Mouse (Mus musculus): ENCODE measurements around the gene Ccdc88b. TPM values are rescaled to one million over a fixed set of nuclear protein-coding genes. Genes with fewer than 3 reads are reported as not detected.

The Ccdc88b gene
- polyA plus RNA-seq, 1 experiment from 2014 or later = 1.9 TPM

DNA sequence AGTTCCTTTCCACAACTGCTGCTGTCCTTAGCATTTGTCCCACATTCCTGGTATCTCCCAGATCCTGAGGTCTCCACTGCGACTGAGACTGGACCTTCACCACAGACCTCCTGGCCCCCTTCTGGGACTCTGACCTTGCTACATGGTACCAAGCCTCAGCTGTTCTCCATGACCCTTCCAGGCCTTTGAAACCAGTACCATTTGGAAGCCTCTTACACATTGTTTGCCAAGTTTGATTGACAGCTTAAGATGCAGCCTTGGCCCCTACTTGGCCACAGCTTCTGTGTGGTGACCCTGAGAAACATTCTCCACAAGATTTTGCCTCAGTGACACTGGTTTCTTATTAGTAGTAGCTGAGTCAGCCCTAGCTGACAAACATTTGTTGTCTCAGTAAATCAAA, 15.7 kb downstream of the Ccdc88b start:
- 43% methylated on average over 1 of the region's 1 CpGs for WGBS (ENCODE audit: insufficient replicate concordance)
- Histone ChIP-seq H3K4me3 (replicated peaks) (no peak overlapping the region), H3K4me2 (no peak overlapping the region), H3K4me1 (replicated peaks) (peaks cover 24% of the 10 kb centered on the region), H3K36me3 (0 out of 2 replicates have a peak, but pooled peaks cover 2% of the 10 kb centered on the region), H3K27ac (no peak overlapping the region), H3K27me3 (peaks cover 59% of the 10 kb centered on the region), H3K9ac (no peak overlapping the region), H3K9me3 (replicated peaks) (no peaks in the 10 kb centered on the region)
- DNase-seq (no peak), ATAC-seq (ENCODE audit: low read depth) (no peak)

DNA sequence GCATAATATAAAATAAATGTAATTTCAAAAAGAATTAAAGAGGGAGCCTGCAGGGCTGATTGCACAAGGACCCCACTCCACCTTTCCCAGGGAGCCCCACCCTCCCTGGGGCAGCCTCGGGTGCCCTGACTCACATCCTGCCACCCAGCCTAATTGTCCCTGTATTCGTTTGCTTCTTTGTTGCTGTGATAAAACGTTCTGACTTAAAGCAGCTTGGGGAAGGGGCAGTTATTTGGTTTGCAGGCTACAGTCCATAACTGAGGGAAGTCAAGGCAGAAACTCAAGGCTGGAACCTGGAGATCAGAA, 16.8 kb downstream of the Ccdc88b start:
- no peak overlapping the region for H3K9ac ChIP-seq
- peak overlapping the region; percentile 95; the same call in 1 of the 2 replicates for H3K4me2 ChIP-seq
- 0 out of 2 replicates have a peak overlapping the region, but pooled peaks have one; percentile 68 for H3K4me3 ChIP-seq (replicated peaks)
- no peaks in the 10 kb centered on the region for H3K9me3 ChIP-seq (replicated peaks)
- H3K4me1 ChIP-seq (replicated peaks) = peaks cover 24% of the 10 kb centered on the region
- peaks cover 54% of the 10 kb centered on the region for H3K27me3 ChIP-seq
- ATAC-seq (ENCODE audit: low read depth) (no peak), DNase-seq (no peak)
- 6% methylated on average over 3 of the region's 3 CpGs for WGBS (ENCODE audit: insufficient replicate concordance)
- 0 out of 2 replicates have a peak, but pooled peaks cover 5% of the 10 kb centered on the region for H3K36me3 ChIP-seq
- H3K27ac ChIP-seq = no peak overlapping the region

DNA sequence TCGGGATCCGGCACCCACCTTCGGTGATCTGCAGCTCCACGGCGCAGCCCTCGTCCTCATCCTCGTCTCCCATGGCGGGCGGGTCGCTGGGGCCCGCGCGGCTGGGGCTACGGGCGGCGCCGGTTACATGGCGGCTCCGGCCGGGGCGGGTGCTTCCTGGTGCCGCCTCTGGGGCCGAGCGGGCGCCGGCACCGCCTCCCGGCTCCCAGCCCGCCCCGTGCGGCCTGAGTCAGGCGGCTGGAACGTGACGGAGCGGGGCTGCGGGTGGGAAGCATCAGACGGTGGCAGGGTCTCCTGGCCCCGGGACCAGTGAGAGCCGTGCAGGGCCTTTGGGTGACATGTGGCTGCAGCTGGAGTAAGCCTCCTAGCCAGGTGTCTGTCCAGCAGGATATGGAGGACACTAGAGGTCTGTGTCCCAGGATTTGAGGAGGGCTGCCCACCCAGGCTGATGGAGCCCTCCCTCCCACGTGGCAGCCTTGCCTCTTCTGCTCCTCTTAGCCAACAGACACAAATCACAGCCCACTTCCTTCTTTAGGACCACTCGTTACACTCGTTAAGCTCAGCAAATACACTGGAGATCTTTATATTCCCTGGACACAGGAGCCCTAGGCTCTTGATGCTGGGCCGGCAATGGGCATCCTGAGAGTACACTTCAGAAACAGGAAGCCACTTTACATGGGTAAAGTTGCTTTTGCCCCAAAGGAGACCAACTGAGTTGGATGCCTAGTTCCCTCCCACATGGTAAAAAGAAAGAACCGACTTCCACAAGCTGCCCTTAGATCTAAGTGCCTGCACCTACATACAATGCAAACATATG, 17.3 kb downstream of the Ccdc88b start, which contains the start of gene Rps6ka4:
Gene Rps6ka4, minus strand, starts transcription at position 162 of the 817 bp plus-strand sequence.
- peak; percentile 30 for DNase-seq

DNA sequence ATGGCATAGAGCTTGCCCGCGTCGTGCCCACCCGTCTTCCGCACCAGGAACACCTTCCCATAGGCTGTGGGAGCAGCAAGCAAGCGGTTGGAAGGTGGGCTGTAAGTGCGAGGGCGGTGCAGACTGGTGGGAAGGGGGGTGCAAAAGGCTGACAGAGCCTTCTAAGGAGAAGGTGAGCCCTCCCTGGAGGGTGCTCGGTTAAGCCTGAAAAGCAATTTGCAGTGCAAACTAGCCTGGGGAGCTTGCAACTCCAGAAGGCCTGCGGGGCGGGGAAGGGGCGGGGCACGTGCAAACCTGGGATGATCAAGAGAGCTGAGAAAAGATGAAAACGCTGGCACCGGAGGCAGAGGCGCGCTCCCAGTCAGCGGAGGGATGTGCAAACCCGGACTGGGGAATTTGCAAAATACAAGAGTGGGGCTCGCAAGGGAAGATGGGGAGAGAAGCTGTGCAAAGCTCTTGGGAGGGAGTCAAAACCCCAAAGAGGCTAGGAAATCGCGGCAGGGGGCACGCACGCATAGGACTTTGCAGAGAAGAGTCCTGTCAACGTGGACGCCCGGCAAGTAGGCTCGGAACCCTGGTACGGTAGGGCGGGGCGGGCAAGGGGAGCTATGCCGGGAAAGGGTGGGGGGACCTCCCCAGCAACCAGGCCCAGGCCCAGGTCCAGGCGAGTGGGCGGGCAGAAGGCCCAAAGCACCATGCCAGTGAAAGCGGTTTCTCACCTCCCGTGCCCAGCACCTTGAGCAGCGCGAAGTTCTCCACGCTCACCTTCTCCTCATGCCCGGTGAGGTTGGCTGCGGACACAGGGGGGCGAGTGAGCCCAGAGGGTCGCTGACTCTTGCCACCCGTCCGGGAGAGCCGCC, 18.2 kb downstream of the Ccdc88b start:
- Histone ChIP-seq H3K9ac (peak overlapping the region; percentile 76), H3K9me3 (replicated peaks) (no peaks in the 10 kb centered on the region), H3K4me2 (peak overlapping the region; percentile 95), H3K27ac (no peak overlapping the region), H3K27me3 (peaks cover 50% of the 10 kb centered on the region), H3K4me3 (replicated peaks) (peak overlapping the region; percentile 68), H3K4me1 (replicated peaks) (peaks cover 24% of the 10 kb centered on the region), H3K36me3 (0 out of 2 replicates have a peak, but pooled peaks cover 8% of the 10 kb centered on the region)
- no peak for DNase-seq
- ATAC-seq (ENCODE audit: low read depth) = peak; percentile 37
- 4% methylated on average over 46 of the region's 46 CpGs for WGBS (ENCODE audit: insufficient replicate concordance)

More for the DNA sequence above, 17.3 kb downstream of the Ccdc88b start, which contains the start of gene Rps6ka4:
- Histone ChIP-seq H3K4me2 (peak within 1 kb of the TSS; percentile 95), H3K9me3 (replicated peaks) (no peaks in the 10 kb centered on the region), H3K9ac (peak within 1 kb of the TSS; percentile 76), H3K27ac (no peak within 1 kb of the TSS), H3K4me3 (replicated peaks) (peak within 1 kb of the TSS; percentile 68), H3K27me3 (peaks cover 54% of the 10 kb centered on the region), H3K36me3 (0 out of 2 replicates have a peak, but pooled peaks cover 8% of the 10 kb centered on the region), H3K4me1 (replicated peaks) (peaks cover 24% of the 10 kb centered on the region)
- 2% methylated on average over 44 of the region's 44 CpGs for WGBS (ENCODE audit: insufficient replicate concordance)
- ATAC-seq (ENCODE audit: low read depth) = peak; percentile 85

DNA sequence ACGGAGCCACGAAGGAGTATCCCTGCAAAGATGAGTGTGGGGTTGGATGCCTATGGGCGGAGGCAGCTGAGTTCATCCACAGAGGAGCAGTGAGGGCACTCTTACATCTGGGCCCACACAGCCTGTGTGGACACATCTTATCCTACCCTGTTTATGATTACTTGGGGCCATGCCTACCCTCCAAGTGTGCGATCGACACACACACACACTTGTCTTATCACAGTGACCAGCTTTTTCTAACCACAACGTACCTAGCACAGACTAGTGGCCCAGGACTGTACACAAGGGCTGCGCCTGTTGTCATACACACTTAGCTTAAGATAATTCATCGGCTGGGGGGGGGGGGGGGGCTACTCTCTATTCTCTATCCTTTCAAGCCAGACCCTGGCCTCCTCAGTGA, 25.6 kb downstream of the Ccdc88b start:
- peak overlapping the region; percentile 23; the same call in 1 of the 2 replicates for H3K4me2 ChIP-seq
- no peak overlapping the region for H3K4me3 ChIP-seq (replicated peaks)
- H3K27ac ChIP-seq = no peak overlapping the region
- ATAC-seq (ENCODE audit: low read depth) = peak; percentile 94
- H3K27me3 ChIP-seq = peaks cover 49% of the 10 kb centered on the region
- H3K9me3 ChIP-seq (replicated peaks) = no peaks in the 10 kb centered on the region
- H3K9ac ChIP-seq = no peak overlapping the region
- peak; percentile 44 for DNase-seq
- WGBS (ENCODE audit: insufficient replicate concordance) = 30% methylated on average over 8 of the region's 8 CpGs
- H3K4me1 ChIP-seq (replicated peaks) = peaks cover 37% of the 10 kb centered on the region
- peaks cover 24% of the 10 kb centered on the region for H3K36me3 ChIP-seq

DNA sequence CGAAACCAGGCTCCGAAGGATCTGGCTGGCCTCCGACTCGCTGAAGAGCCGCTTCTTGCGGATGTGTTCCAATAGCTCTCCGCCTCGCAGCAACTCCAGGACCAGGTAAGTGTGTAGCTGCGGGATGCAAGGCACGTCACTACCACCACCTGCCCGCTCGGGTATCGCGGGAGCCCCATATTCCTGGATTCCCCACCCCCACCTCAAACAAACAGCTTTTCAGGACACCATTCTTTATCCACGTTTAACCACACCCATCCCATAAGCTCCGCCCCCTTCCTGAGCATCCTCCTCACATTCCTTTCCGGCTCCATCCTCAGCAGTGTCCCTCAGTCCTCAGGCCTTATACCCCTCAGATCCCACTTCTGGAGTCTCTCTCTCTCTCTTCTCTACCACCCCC, 26.7 kb downstream of the Ccdc88b start:
- peaks cover 49% of the 10 kb centered on the region for H3K27me3 ChIP-seq
- DNase-seq (no peak), ATAC-seq (ENCODE audit: low read depth) (no peak)
- H3K27ac ChIP-seq = no peak overlapping the region
- H3K36me3 ChIP-seq = peaks cover 20% of the 10 kb centered on the region
- peak overlapping the region; percentile 29; the same call in 1 of the 2 replicates for H3K4me2 ChIP-seq
- peaks cover 37% of the 10 kb centered on the region for H3K4me1 ChIP-seq (replicated peaks)
- H3K4me3 ChIP-seq (replicated peaks) = 0 out of 2 replicates have a peak overlapping the region, but pooled peaks have one; percentile 19
- no peak overlapping the region for H3K9ac ChIP-seq
- WGBS (ENCODE audit: insufficient replicate concordance) = 22% methylated on average over 17 of the region's 17 CpGs
- H3K9me3 ChIP-seq (replicated peaks) = no peaks in the 10 kb centered on the region

DNA sequence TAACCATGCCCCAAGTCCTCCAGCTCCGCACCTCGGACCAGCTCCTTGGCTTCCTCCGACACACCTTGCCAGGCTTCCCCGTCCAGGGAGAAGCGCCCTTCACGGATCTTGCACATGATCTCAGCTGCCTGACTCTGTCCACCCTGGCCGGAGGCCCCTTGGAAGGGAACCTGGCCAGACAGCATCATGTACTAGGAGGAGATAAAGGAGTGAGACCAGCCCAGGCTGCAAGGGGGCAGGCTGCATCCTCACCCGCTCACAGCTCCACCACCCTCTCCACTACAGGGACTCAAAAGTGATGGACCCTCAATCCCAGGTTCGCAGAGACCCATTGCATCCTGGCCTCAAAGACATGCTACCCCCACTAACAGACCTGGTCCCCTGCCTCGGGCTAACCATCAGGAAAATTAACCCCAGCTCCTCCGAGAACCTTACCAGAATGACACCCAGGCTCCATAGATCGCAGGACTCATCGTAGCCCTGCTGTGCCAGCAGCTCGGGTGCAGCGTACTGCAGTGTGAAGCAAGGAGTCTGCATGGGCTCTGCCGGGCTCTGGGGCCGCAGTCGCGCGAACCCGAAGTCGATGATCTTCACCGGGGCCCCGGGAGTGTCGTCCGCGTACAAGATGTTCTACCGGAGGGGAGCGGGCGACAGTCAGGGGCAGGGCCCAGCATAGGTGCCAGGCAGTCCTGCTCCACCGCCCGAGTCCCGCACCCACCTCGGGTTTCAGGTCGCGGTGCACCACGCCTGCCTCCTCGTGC, 27.3 kb downstream of the Ccdc88b start:
- peaks cover 17% of the 10 kb centered on the region for H3K36me3 ChIP-seq
- H3K9ac ChIP-seq = no peak overlapping the region
- DNase-seq (no peak), ATAC-seq (ENCODE audit: low read depth) (no peak)
- H3K4me2 ChIP-seq = peak overlapping the region; percentile 29; the same call in 1 of the 2 replicates
- 16% methylated on average over 38 of the region's 38 CpGs for WGBS (ENCODE audit: insufficient replicate concordance)
- 0 out of 2 replicates have a peak overlapping the region, but pooled peaks have one; percentile 19 for H3K4me3 ChIP-seq (replicated peaks)
- peaks cover 37% of the 10 kb centered on the region for H3K4me1 ChIP-seq (replicated peaks)
- H3K27me3 ChIP-seq = peaks cover 49% of the 10 kb centered on the region
- no peak overlapping the region for H3K27ac ChIP-seq
- no peaks in the 10 kb centered on the region for H3K9me3 ChIP-seq (replicated peaks)

DNA sequence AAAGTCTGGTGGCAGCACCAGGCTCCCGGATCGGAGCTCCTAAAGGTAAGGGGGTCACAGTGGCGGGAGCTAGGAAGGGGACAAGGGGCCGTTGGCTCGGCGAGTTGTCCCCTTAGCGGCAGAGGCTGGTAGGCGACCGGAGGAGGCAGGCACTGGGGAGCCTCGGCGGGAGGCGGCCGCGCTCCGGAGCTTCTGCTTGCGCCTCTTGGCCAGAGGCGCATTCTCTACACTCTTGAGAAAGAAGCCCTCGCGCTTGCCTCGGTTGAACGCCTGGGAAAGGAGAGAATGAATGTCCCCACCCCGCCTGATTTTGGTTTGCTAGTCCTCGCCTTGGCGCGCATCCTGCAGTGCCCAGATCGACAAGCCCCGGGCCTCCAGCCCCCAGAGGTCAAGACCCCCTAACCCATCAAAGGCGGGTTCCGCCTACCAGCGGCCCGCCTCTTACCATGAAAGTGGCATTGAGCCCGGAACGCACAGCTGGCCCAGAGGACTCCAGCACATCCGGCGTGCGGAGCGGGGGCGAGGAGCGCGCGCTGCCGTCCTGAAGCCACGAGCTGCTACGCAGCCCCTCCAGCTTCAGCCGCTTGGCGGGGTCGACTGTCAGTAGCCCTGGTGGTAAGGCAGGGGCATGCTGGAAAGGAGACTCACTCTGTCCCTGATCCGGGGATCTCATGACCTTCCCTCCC, 28.0 kb downstream of the Ccdc88b start:
- 11% methylated on average over 44 of the region's 48 CpGs for WGBS (ENCODE audit: insufficient replicate concordance)
- H3K9me3 ChIP-seq (replicated peaks) = no peaks in the 10 kb centered on the region
- H3K4me1 ChIP-seq (replicated peaks) = peaks cover 37% of the 10 kb centered on the region
- H3K27me3 ChIP-seq = peaks cover 49% of the 10 kb centered on the region
- ATAC-seq (ENCODE audit: low read depth) = no peak
- H3K36me3 ChIP-seq = peaks cover 17% of the 10 kb centered on the region
- no peak overlapping the region for H3K9ac ChIP-seq
- no peak overlapping the region for H3K27ac ChIP-seq
- no peak overlapping the region for H3K4me3 ChIP-seq (replicated peaks)
- no peak for DNase-seq
- 0 out of 2 replicates have a peak overlapping the region, but pooled peaks have one; percentile 12 for H3K4me2 ChIP-seq

DNA sequence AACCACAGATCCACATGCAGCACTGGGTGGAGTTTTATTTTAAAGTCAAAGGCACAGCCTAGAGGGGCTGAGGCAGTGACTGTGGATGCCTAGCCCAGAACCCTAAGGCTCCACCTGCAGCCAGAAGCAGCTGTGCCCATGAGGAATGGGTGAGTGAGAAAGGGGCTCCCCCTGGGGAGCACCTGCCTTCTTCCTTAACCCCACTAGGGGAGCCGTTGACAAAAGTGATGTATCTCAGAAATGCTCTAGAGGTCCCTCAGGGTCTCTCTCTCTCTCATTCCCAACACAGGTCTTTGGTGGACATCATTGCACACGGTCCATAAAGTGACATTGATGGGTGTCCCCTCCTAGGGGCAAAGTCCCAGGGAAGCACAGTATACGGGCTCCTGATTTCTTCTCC, 28.9 kb downstream of the Ccdc88b start:
- no peak overlapping the region for H3K4me3 ChIP-seq (replicated peaks)
- H3K27me3 ChIP-seq = peaks cover 49% of the 10 kb centered on the region
- no peak overlapping the region for H3K27ac ChIP-seq
- no peak overlapping the region for H3K9ac ChIP-seq
- H3K4me1 ChIP-seq (replicated peaks) = peaks cover 37% of the 10 kb centered on the region
- no peak overlapping the region for H3K4me2 ChIP-seq
- peaks cover 12% of the 10 kb centered on the region for H3K36me3 ChIP-seq
- 27% methylated on average over 3 of the region's 3 CpGs for WGBS (ENCODE audit: insufficient replicate concordance)
- H3K9me3 ChIP-seq (replicated peaks) = no peaks in the 10 kb centered on the region
- no peak for DNase-seq
- ATAC-seq (ENCODE audit: low read depth) = no peak

DNA sequence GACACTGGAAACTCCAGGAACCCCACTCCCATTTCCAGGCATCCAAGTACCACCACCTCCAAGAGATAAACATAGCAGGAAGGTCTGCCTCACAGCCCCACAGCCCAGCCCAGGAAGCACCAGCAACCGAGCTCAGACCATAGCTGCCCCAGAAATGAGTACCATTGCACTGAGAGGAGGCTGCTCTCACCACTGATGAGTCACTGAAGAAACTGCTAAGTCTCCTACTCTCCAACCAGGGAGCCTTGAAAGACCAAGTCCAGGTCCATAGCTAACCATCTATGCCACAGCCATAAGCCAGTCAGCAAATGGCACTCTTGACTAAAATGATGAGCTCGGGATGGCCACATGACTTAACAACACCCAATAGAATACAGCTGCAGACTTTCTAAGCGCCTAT, 31.4 kb downstream of the Ccdc88b start:
- no peak for DNase-seq
- no peak overlapping the region for H3K4me3 ChIP-seq (replicated peaks)
- ATAC-seq (ENCODE audit: low read depth) = no peak

More for the DNA sequence above, 31.4 kb downstream of the Ccdc88b start:
- 54% methylated on average over 3 of the region's 3 CpGs for WGBS (ENCODE audit: insufficient replicate concordance)
- Histone ChIP-seq H3K4me2 (no peak overlapping the region), H3K27me3 (peaks cover 44% of the 10 kb centered on the region), H3K9ac (no peak overlapping the region), H3K9me3 (replicated peaks) (no peaks in the 10 kb centered on the region), H3K27ac (no peak overlapping the region), H3K4me1 (replicated peaks) (peaks cover 18% of the 10 kb centered on the region), H3K36me3 (0 out of 2 replicates have a peak, but pooled peaks cover 1% of the 10 kb centered on the region)
